Mouse (Mus musculus): ENCODE results near the gene Slc26a8. TPM values are rescaled to one million over a fixed set of nuclear protein-coding genes. Genes with fewer than 3 reads are reported as not detected.

The Slc26a8 gene
- total and polyA plus RNA-seq, 3 experiments, result 0.58 to 1.6 TPM; not detected in 1

DNA sequence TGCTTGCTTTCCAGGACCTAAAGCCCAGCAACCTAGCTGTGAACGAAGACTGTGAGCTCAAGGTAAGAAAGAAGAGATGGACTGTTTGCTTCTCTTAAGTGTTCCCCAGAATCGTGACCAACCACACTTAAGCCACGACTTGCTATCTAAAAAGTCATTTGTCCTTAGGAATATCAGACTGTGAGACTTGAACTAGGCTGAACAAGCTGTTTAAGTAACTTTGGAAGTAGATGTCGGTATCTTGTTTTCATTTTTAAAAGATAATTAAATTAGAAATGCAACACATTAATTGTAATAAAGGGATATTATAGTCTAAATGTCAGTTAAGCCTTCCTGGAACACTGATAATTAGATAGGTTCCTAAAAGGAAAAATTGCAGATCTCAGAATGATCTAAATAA is 35.8 kb upstream of the Slc26a8 start, which contains the start of gene AC170998.1:
Gene AC170998.1 (plus strand): TSS at position 301 of the 400 bp plus-strand sequence.
- Histone ChIP-seq H3K9ac (ENCODE audit: control insufficient read depth, low read depth, low read length, poor library complexity, severe bottlenecking) (no peak within 1 kb of the TSS), H3K36me3 (ENCODE audit: control insufficient read depth in 1 of 2, insufficient read depth in 2 of 2, low read length in 2 of 2) (peaks cover 2 to 29% of the 10 kb centered on the region in 2 experiments), H3K79me2 (ENCODE audit: control insufficient read depth, insufficient read depth, low read length, poor library complexity) (no peaks in the 10 kb centered on the region), H3K27me3 (ENCODE audit: control insufficient read depth in 1 of 2, insufficient read depth in 2 of 2, low read length in 2 of 2) (no peaks in the 10 kb centered on the region), H3K9me3 (replicated peaks; ENCODE audit: insufficient read depth, low read length) (no peaks in the 10 kb centered on the region), H3K4me3 (ENCODE audit: control insufficient read depth in 1 of 2, insufficient read depth in 1 of 2, low read depth in 2 of 2, low read length in 2 of 2) (no peak within 1 kb of the TSS), H3K4me1 (ENCODE audit: control insufficient read depth in 1 of 2, insufficient read depth in 2 of 2, low read length in 2 of 2) (peaks cover 0 to 2% of the 10 kb centered on the region in 2 experiments; a peak in 2 of 4 replicates), H3K27ac (ENCODE audit: control insufficient read depth, low read depth, low read length) (no peak within 1 kb of the TSS)
- no peak for TF ChIP-seq MYB (IDR thresholded peaks at IDR 0.05; ENCODE audit: low read depth, low read length)
- no peak for TF ChIP-seq HCFC1 (IDR thresholded peaks at IDR 0.05; ENCODE audit: low read depth, low read length)
- TF ChIP-seq CHD1 (IDR thresholded peaks at IDR 0.05; ENCODE audit: low read depth, low read length), result no peak
- no peak for TF ChIP-seq NRF1 (IDR thresholded peaks at IDR 0.05; ENCODE audit: insufficient read depth, low read depth, low read length, poor library complexity, severe bottlenecking)
- TF ChIP-seq NELFE (IDR thresholded peaks at IDR 0.05; ENCODE audit: low read depth, low read length), result no peak
- TF ChIP-seq RAD21 (IDR thresholded peaks at IDR 0.05; ENCODE audit: low read depth, low read length), result no peak
- TF ChIP-seq ZC3H11A (IDR thresholded peaks at IDR 0.05; ENCODE audit: low read depth, low read length), result no peak
- TF ChIP-seq ZKSCAN1 (IDR thresholded peaks at IDR 0.05; ENCODE audit: low read depth, low read length), result no peak
- TF ChIP-seq GABPA (IDR thresholded peaks at IDR 0.05; ENCODE audit: low read depth, low read length), result no peak
- no peak for TF ChIP-seq TBP (IDR thresholded peaks at IDR 0.05; ENCODE audit: low read depth, low read length)
- TF ChIP-seq MAZ (IDR thresholded peaks at IDR 0.05; ENCODE audit: low read depth, low read length), result no peak
- TF ChIP-seq MYC (IDR thresholded peaks at IDR 0.05; ENCODE audit: low read depth, low read length), result no peak
- no peak for TF ChIP-seq ETS1 (IDR thresholded peaks at IDR 0.05; ENCODE audit: low read depth, low read length)
- TF ChIP-seq TCF12 (IDR thresholded peaks at IDR 0.05; ENCODE audit: low read depth, low read length), result no peak
- TF ChIP-seq UBTF (IDR thresholded peaks at IDR 0.05; ENCODE audit: borderline replicate concordance, insufficient read depth, low read depth, low read length), result no peak
- no peak for TF ChIP-seq USF2 (IDR thresholded peaks at IDR 0.05; ENCODE audit: borderline replicate concordance in 1 of 2, insufficient read depth in 1 of 2, low read depth in 1 of 2, low read length in 2 of 2)
- no peak for TF ChIP-seq CTCF (IDR thresholded peaks at IDR 0.05 in 2 of 3, conservative IDR thresholded peaks at IDR 0.05 in 1 of 3; ENCODE audit: control insufficient read depth in 1 of 3, insufficient read depth in 1 of 3, low read depth in 2 of 3, low read length in 3 of 3, poor library complexity in 1 of 3, severe bottlenecking in 1 of 3)
- TF ChIP-seq MAFK (IDR thresholded peaks at IDR 0.05; ENCODE audit: borderline replicate concordance, low read depth, low read length), result no peak
- TF ChIP-seq SMC3 (IDR thresholded peaks at IDR 0.05; ENCODE audit: low read depth, low read length), result no peak
- DNase-seq (ENCODE audit: low read depth, low spot score), result no peak

DNA sequence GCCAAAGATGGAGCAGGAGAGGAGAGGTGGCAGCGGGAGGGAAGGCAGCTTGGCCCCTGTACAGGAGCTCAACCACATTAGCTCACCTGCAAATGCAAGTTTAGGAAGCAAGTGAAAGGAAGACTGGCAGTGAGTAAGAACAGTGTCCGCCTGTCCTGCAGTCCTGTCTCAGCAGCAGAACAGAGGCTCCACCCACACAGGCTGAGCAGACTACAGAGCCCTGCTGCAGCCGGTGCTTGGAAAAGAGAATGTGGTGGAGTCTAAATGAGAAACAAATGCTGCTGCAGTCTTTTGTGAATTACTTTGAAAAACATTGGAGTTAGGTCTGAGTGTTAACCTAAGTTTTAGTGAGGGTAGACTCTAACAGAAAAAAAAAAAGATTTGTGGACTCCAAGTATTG is 27.5 kb upstream of the Slc26a8 start:
- H3K79me2 ChIP-seq (ENCODE audit: control insufficient read depth, insufficient read depth, low read length, poor library complexity), result no peaks in the 10 kb centered on the region
- peaks cover 0 to 30% of the 10 kb centered on the region in 2 experiments; a peak in 2 of 4 replicates for H3K36me3 ChIP-seq (ENCODE audit: control insufficient read depth in 1 of 2, insufficient read depth in 2 of 2, low read length in 2 of 2)
- no peak overlapping the region for H3K4me3 ChIP-seq (ENCODE audit: control insufficient read depth in 1 of 2, insufficient read depth in 1 of 2, low read depth in 2 of 2, low read length in 2 of 2)

More for the DNA sequence above, 27.5 kb upstream of the Slc26a8 start:
- no peak overlapping the region for H3K27ac ChIP-seq (ENCODE audit: control insufficient read depth, low read depth, low read length)
- DNase-seq (ENCODE audit: low read depth, low spot score), result no peak
- H3K4me1 ChIP-seq (ENCODE audit: control insufficient read depth in 1 of 2, insufficient read depth in 2 of 2, low read length in 2 of 2), result 0 out of 4 replicates have a peak, but pooled peaks cover 0 to 2% of the 10 kb centered on the region in 2 experiments
- H3K9me3 ChIP-seq (replicated peaks; ENCODE audit: insufficient read depth, low read length), result no peaks in the 10 kb centered on the region
- no peak for TF ChIP-seq MEF2A (IDR thresholded peaks at IDR 0.05; ENCODE audit: extremely low read depth, insufficient replicate concordance, low read depth, low read length, poor library complexity, severe bottlenecking)
- no peak for TF ChIP-seq ZKSCAN1 (IDR thresholded peaks at IDR 0.05; ENCODE audit: low read depth, low read length)
- no peak for TF ChIP-seq ZC3H11A (IDR thresholded peaks at IDR 0.05; ENCODE audit: low read depth, low read length)
- TF ChIP-seq MAX (IDR thresholded peaks at IDR 0.05; ENCODE audit: low read length), result no peak
- no peak for TF ChIP-seq MAFK (IDR thresholded peaks at IDR 0.05; ENCODE audit: borderline replicate concordance, low read depth, low read length)
- no peak for TF ChIP-seq BHLHE40 (IDR thresholded peaks at IDR 0.05; ENCODE audit: borderline replicate concordance, low read depth, low read length)
- no peaks in the 10 kb centered on the region for H3K27me3 ChIP-seq (ENCODE audit: control insufficient read depth in 1 of 2, insufficient read depth in 2 of 2, low read length in 2 of 2)
- no peak overlapping the region for H3K9ac ChIP-seq (ENCODE audit: control insufficient read depth, low read depth, low read length, poor library complexity, severe bottlenecking)

Measured in MEL (cell line).